ENCODE assay signal across 9 mouse cellular contexts in genomic region chr6:93912003-93912581, GRCm38 (mm10).
DNase-seq lines count a peak whose midpoint lies in the region; ATAC-seq and TF ChIP-seq lines count a peak whose summit lies in the region.
"Had no signal": no experiment of that assay in that cellular context is flagged by ENCODE, and none has a peak within 500 bp of the region (broad histone marks: within the 10 kb centered on the region; RNA-seq: fewer than 3 reads in every experiment).

No protein-coding gene starts in this region.

- H3K27me3 ChIP-seq in stomach, embryonic 14.5 days (ENCODE audit: control insufficient read depth, insufficient read depth, low read length): no peaks in the 10 kb centered on the region

- H3K9ac ChIP-seq in stomach, embryonic 14.5 days (replicated peaks; ENCODE audit: low read depth, low read length): no peak overlapping the region

- peak overlapping the region; percentile 73 for H3K4me3 ChIP-seq in left cerebral cortex, adult 2 months
- peak overlapping the region; percentile 25 for H3K4me3 ChIP-seq in stomach, embryonic 14.5 days (ENCODE audit: low read depth, low read length)

- H3K4me2 ChIP-seq in stomach, embryonic 14.5 days (replicated peaks; ENCODE audit: low read depth, low read length): peak overlapping the region; percentile 44

- H3K36me3 ChIP-seq in stomach, embryonic 14.5 days (ENCODE audit: control insufficient read depth, insufficient read depth, low read length): no peaks in the 10 kb centered on the region

- intact Hi-C loops in left cerebral cortex, adult 2 months (cut with DNase I): loop anchor here (2.0 to 5.0 kb wide), 4 partner anchors 51 to 153 kb away; no protein-coding TSS in a partner anchor

- DNase-seq in cerebellum, adult 11-12 months: no peak
- peak; percentile 60 for DNase-seq in right cerebral cortex, postnatal 25 days
- no peak for DNase-seq in right cerebral cortex, adult 18-20 months
- peak in 1 of 2 experiments; percentile 8 for DNase-seq in left cerebral cortex, adult 2 months (ENCODE audit: extremely low spot score in 1 of 2, low spot score in 2 of 2)
- DNase-seq in urinary bladder, postnatal 25 days (ENCODE audit: low spot score): no peak
- DNase-seq in adrenal gland, adult (ENCODE audit: inconsistent age in 2 of 2, low spot score in 1 of 2): no peak

- no peaks in the 10 kb centered on the region for H3K9me3 ChIP-seq in stomach, embryonic 14.5 days (ENCODE audit: control insufficient read depth, low read depth, low read length)

- peak; percentile 24; the same call in 1 of the 2 replicates for ATAC-seq in cerebellum, adult (ENCODE audit: insufficient number of reproducible peaks, low FRiP score, low TSS enrichment)
- no peak for ATAC-seq in stomach, embryonic 14.5 days (ENCODE audit: insufficient number of reproducible peaks, insufficient read depth, low FRiP score, low read depth)

- peak overlapping the region; percentile 96 for H3K27ac ChIP-seq in left cerebral cortex, adult 2 months
- H3K27ac ChIP-seq in stomach, embryonic 14.5 days (ENCODE audit: low read length): peak overlapping the region; percentile 10; the same call in 1 of the 2 replicates
- H3K27ac ChIP-seq: macrophage had no signal

- TF ChIP-seq CTCF in left cerebral cortex, adult 2 months (IDR thresholded peaks at IDR 0.05): no peak; the same call in 1 of the 2 replicates

- peaks cover 18% of the 10 kb centered on the region for H3K4me1 ChIP-seq in stomach, embryonic 14.5 days (ENCODE audit: control insufficient read depth, insufficient read depth, low read length)

- WGBS in stomach, embryonic 14.5 days: 18% methylated on average over 8 of the region's 8 CpGs
